Mouse (Mus musculus) embryonic facial prominence, embryonic 15.5 days (tissue): ENCODE measurements at regions not wholly inside any gene's neighbourhood (a gene's known extent, or its start where the extent isn't known, plus 50 kb on each side); places are given as distances from the start of the nearest gene placed in this dataset.
"Not testable (repeated sequence)": the region's sequence is repeated elsewhere in the genome, so short reads cannot be mapped to it uniquely, and the experiment has no call there.

Source experiments
- ATAC-seq: fragments of 200-750 bp; cut with Nextera tagmentation; 2 replicates; pipeline ENCODE4 v1.8.0; 2017; ENCODE audit warnings: low read depth, moderate TSS enrichment; ENCODE audit not compliant: insufficient number of reproducible peaks, low FRiP score, low TSS enrichment
- H3K27ac ChIP-seq: fragments of 300-500 bp; sonication (generic); replicated peaks from 2 replicates; pipeline ENCODE4 v1.5.1; 2015; ENCODE audit warnings: mild to moderate bottlenecking, inconsistent platforms
- H3K27me3 ChIP-seq: fragments of 300-500 bp; sonication (generic); 2 replicates; pipeline ENCODE4 v1.6.1; 2015; ENCODE audit warnings: inconsistent platforms
- H3K36me3 ChIP-seq: fragments of 300-500 bp; sonication (generic); 2 replicates; pipeline ENCODE4 v1.6.1; 2015; ENCODE audit warnings: mild to moderate bottlenecking, inconsistent platforms
- H3K4me1 ChIP-seq: fragments of 300-500 bp; sonication (generic); 2 replicates; pipeline ENCODE4 v1.6.1; 2015; ENCODE audit warnings: inconsistent platforms
- H3K4me2 ChIP-seq: fragments of 300-500 bp; sonication (generic); replicated peaks from 2 replicates; pipeline ENCODE4 v1.6.1; 2015; ENCODE audit warnings: mild to moderate bottlenecking, inconsistent platforms
- H3K4me3 ChIP-seq: fragments of 300-500 bp; sonication (generic); replicated peaks from 2 replicates; pipeline ENCODE4 v1.5.1; 2015; ENCODE audit warnings: mild to moderate bottlenecking, inconsistent platforms
- H3K9ac ChIP-seq: fragments of 300-500 bp; sonication (generic); 2 replicates; pipeline ENCODE4 v1.6.1; 2015; ENCODE audit warnings: inconsistent platforms
- H3K9me3 ChIP-seq: fragments of 300-500 bp; sonication (generic); replicated peaks from 2 replicates; pipeline ENCODE4 v1.6.1; 2016; ENCODE audit warnings: inconsistent platforms
- WGBS: fragments of 180-500 bp; shearing (Covaris S2); methylation state at CpG from one replicate; pipeline ENCODE4 v1.1.7; 2015; 5-methylcytosine and 5-hydroxymethylcytosine counted together

DNA sequence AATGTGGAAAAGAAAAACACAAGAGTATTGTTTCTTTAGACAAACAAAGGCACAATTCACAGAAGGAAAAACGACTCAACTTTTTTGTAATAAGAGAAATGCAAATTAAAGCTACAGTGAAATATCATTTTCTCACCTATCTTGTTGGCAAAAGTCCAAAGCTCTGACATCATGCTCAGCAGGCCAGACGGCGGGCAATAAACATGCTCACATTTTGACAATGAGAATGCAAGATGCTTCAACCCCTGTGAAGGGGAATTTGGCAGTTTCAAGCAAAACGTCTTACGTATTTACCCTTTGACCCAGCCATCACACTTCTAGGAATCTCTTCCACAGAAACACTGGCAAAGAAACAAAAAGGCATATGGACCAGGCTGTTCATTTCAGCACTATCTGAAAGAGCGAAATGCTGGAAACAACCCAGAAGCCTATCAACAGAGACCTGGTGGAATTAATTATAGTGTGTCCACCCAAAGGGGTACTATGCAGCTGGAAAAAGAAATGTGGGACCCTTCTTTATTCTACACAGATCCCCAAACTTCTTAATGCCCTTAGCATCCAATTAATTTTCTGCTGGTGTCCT, 203.4 kb upstream of the 2610301B20Rik start:
- no peak for ATAC-seq
- no peaks in the 10 kb centered on the region for H3K27me3 ChIP-seq

DNA sequence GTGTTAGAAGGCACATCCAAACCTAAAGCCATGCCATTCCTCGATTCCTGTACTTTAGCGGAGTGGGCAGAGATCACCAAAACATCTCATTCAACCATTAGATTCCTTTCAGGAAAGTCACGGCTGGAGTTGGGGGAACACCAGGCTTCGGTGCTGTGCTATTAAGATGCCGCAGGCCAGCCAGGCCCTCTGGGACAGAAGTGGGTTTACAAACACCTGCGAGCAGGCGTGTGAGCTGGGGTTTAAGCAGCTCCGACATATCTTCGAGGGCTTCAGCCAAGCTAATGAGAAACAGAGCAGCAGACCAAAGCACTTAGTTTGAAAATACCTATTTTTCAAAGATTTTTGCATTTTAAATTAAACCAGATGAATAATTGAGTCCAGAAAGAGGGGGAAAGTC, 183.2 kb upstream of the 2610301B20Rik start:
- Histone ChIP-seq H3K27me3 (no peaks in the 10 kb centered on the region), H3K9ac (no peak overlapping the region), H3K36me3 (no peaks in the 10 kb centered on the region), H3K4me1 (0 out of 2 replicates have a peak, but pooled peaks cover 3% of the 10 kb centered on the region), H3K4me3 (no peak overlapping the region), H3K9me3 (no peaks in the 10 kb centered on the region), H3K27ac (no peak overlapping the region), H3K4me2 (no peak overlapping the region)
- no peak for ATAC-seq
- WGBS = 41% methylated on average over 9 of the region's 9 CpGs

More for the DNA sequence above, 203.4 kb upstream of the 2610301B20Rik start:
- Histone ChIP-seq H3K4me2 (no peak overlapping the region), H3K36me3 (no peaks in the 10 kb centered on the region), H3K4me3 (no peak overlapping the region), H3K4me1 (no peaks in the 10 kb centered on the region), H3K9ac (no peak overlapping the region), H3K27ac (no peak overlapping the region), H3K9me3 (no peaks in the 10 kb centered on the region)
- 52% methylated on average over 6 of the region's 6 CpGs for WGBS

DNA sequence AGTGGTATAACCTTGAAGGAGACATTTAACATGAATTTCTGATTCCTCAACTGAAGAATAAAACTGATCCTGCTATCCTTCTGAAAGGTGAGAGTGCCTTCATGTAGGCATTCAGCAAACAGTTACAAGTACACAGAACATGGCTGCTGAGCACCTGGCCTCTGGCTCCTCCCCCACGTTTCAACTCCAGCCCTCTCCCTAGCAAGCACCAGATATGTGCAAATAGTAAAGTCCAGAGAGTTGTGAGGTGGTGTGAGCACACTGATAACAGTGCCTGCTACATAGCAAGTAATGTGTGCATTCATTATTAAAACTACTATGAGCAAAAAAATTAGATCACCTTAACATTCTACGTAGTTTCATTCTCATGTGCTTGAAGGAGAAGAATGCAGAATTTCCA, 181.4 kb upstream of the 2610301B20Rik start:
- no peaks in the 10 kb centered on the region for H3K27me3 ChIP-seq
- H3K4me2 ChIP-seq = no peak overlapping the region
- no peak overlapping the region for H3K9ac ChIP-seq
- ATAC-seq = no peak
- no peaks in the 10 kb centered on the region for H3K9me3 ChIP-seq
- no peak overlapping the region for H3K27ac ChIP-seq
- no peak overlapping the region for H3K4me3 ChIP-seq
- H3K4me1 ChIP-seq = 0 out of 2 replicates have a peak, but pooled peaks cover 3% of the 10 kb centered on the region
- WGBS = 78% methylated on average over 2 of the region's 2 CpGs
- H3K36me3 ChIP-seq = no peaks in the 10 kb centered on the region

DNA sequence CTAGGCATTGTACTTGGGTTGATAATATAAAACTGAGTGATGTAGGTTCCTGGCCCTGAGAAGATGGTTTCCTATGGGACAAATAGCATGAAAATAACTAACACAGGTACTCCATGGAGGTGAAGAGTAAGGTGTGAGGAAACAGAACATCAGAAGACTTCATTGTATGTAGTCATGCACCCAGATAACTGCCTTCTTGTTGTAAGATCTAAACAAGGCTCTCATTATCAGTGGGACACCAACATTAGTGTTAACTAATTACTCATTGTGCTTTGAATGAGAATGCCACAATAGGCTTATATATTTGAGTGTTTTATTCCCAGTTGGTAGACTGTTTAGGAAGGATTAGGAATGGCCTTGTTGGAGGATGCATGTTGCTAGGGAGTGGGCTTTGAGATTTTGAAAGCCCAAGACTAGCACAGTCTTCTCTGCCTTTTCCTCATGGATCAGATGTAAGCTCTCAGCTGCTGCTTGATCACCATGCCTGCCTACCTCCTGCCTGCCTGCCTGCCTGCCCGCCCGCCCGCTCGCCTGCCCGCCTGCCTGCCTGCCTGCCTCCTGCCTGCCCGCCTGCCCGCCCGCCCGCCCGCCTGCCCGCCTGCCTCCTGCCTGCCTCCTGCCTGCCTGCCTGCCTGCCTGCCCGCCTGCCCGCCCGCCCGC, 180.7 kb upstream of the 2610301B20Rik start:
- Histone ChIP-seq H3K9ac (no peak overlapping the region), H3K4me2 (no peak overlapping the region), H3K27me3 (no peaks in the 10 kb centered on the region), H3K4me3 (0 out of 2 replicates have a peak overlapping the region, but pooled peaks have one; percentile 8), H3K4me1 (0 out of 2 replicates have a peak, but pooled peaks cover 3% of the 10 kb centered on the region), H3K36me3 (no peaks in the 10 kb centered on the region), H3K27ac (no peak overlapping the region), H3K9me3 (no peaks in the 10 kb centered on the region)
- 32% methylated on average over 3 of the region's 15 CpGs for WGBS
- ATAC-seq = no peak

DNA sequence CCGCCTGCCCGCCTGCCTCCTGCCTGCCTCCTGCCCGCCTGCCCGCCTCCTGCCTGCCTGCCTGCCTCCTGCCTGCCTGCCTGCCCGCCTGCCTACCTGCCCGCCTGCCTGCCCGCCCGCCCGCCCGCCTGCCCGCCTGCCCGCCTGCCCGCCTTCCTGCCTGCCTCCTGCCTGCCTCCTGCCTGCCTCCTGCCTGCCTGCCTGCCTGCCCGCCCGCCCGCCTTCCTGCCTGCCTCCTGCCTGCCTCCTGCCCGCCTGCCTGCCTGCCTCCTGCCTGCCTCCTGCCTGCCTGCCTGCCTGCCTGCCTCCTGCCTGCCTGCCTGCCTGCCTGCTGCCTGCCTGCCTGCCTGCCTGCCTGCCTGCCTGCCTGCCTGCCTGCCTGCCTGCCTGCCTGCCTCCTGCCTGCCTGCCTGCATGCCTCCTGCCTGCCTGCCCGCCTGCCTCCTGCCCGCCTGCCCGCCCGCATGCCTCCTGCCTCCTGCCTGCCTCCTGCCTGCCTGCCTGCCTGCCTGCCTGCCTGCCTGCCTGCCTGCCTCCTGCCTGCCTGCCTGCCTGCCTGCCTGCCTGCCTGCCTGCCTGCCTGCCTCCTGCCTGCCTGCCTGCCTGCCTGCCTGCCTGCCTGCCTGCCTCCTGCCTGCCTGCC, 180.1 kb upstream of the 2610301B20Rik start:
- H3K9me3 ChIP-seq, H3K4me1 ChIP-seq, H3K9ac ChIP-seq, H3K27me3 ChIP-seq, H3K36me3 ChIP-seq, H3K4me2 ChIP-seq, H3K4me3 ChIP-seq, H3K27ac ChIP-seq, ATAC-seq: not testable (repeated sequence)
- 68% methylated on average over 4 of the region's 21 CpGs for WGBS

DNA sequence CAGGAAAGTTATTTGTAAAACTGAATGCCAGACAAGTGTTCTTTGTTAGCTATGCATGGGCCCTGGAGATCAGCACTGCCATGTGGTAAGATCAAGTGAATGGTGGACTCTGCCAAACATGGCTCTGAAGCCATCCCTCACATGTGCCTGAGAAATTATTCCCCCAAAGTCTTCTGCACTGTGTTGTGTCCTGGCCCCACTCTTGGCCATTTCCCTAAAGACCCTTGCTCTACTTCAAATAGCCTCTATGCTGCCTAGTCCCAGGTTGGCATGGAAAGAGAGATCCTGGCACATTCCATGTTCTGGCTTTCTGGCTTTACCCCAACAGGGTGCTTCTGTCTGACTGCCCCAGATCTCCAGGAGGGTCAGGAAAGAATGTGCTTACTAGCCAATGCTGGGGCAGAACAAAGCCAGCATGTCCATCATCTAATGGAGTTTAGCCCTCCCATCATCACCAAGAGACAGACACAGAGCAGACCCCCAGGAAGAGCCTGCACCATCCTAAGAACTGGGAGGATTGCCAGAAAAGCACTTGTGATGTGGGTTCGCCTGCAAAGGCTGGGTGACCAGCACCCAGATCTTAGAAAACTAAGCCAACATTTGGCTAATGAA, 177.0 kb upstream of the 2610301B20Rik start:
- H3K4me2 ChIP-seq = no peak overlapping the region
- no peaks in the 10 kb centered on the region for H3K9me3 ChIP-seq
- H3K9ac ChIP-seq = no peak overlapping the region
- H3K4me1 ChIP-seq = peaks cover 8% of the 10 kb centered on the region; the same call in 1 of the 2 replicates
- no peak overlapping the region for H3K4me3 ChIP-seq
- ATAC-seq = peak; percentile 31
- H3K27ac ChIP-seq = no peak overlapping the region
- WGBS = 66% methylated on average over 1 of the region's 1 CpGs
- H3K36me3 ChIP-seq = no peaks in the 10 kb centered on the region
- no peaks in the 10 kb centered on the region for H3K27me3 ChIP-seq

DNA sequence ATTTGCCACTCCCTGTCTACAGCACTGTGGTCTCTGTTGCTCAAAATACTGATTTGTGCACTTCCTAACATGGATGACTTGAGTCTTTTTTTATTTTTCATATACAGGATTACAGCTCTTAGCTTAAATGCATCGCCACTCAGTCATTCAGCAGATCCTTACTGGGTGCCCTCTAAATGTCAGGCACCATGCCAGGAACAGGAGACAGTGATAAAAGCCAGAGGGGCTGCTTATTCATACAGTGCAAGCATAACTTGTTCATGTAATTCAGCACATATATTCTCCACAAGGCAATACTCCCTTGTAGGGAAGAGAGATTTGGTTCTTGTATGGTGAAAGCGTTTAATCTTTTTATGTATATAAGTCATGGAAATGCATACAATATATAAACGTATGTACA, 175.7 kb upstream of the 2610301B20Rik start:
- H3K9ac ChIP-seq = no peak overlapping the region
- H3K27me3 ChIP-seq = no peaks in the 10 kb centered on the region
- no peaks in the 10 kb centered on the region for H3K9me3 ChIP-seq
- 73% methylated on average over 3 of the region's 3 CpGs for WGBS
- H3K4me3 ChIP-seq = no peak overlapping the region
- H3K4me2 ChIP-seq = no peak overlapping the region
- peaks cover 8% of the 10 kb centered on the region; the same call in 1 of the 2 replicates for H3K4me1 ChIP-seq
- H3K36me3 ChIP-seq = no peaks in the 10 kb centered on the region
- no peak for ATAC-seq
- H3K27ac ChIP-seq = no peak overlapping the region

DNA sequence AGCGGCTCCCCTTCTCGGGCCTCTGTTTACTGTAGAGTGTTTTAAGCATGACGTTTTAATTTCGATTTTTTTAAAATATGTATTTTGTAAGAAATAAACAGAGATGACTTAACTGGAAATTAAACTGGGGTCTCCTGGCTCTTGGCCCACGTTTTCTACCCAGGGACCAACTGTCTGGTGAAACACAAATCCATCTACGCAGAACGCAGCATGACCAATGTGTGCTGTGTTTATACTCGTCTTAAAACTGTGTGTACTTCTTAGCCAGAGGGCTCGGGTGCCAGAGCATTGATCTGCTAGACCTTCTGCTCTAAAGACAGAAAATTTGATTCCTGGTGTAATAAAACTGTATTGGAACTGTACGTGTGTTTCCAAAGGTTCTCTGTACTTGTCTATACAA, 172.8 kb upstream of the 2610301B20Rik start:
- ATAC-seq = peak; percentile 51; the same call in 1 of the 2 replicates
- peaks cover 8% of the 10 kb centered on the region; the same call in 1 of the 2 replicates for H3K4me1 ChIP-seq
- no peak overlapping the region for H3K4me2 ChIP-seq
- no peaks in the 10 kb centered on the region for H3K27me3 ChIP-seq
- H3K4me3 ChIP-seq = no peak overlapping the region
- no peaks in the 10 kb centered on the region for H3K9me3 ChIP-seq
- no peaks in the 10 kb centered on the region for H3K36me3 ChIP-seq
- H3K9ac ChIP-seq = no peak overlapping the region
- 37% methylated on average over 10 of the region's 10 CpGs for WGBS
- peak overlapping the region; percentile 66; the same call in 1 of the 2 replicates for H3K27ac ChIP-seq

DNA sequence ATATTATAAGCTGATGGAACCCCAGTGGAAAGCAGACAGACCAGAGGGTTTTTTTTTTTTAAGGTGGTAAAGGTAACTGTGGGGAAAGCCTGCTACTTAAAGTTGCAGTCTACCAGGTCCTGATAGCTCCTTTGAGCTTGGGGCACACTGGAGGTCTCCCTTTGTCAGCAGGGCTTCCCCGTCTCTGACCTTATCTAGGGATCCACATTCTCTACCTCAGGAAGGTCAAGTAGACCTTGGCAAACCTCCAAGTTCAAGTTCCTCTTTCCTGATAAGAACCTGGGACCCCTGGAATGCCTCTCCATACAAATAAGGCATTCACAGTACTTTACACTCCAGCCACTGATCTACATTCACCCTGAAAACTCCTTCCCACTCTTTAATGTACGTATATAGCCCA, 171.1 kb upstream of the 2610301B20Rik start:
- peaks cover 8% of the 10 kb centered on the region; the same call in 1 of the 2 replicates for H3K4me1 ChIP-seq
- H3K27ac ChIP-seq = no peak overlapping the region
- H3K4me2 ChIP-seq = no peak overlapping the region
- H3K36me3 ChIP-seq = no peaks in the 10 kb centered on the region
- H3K4me3 ChIP-seq = no peak overlapping the region
- ATAC-seq = no peak
- no peak overlapping the region for H3K9ac ChIP-seq
- H3K9me3 ChIP-seq = no peaks in the 10 kb centered on the region
- no peaks in the 10 kb centered on the region for H3K27me3 ChIP-seq
- 83% methylated on average over 2 of the region's 2 CpGs for WGBS

DNA sequence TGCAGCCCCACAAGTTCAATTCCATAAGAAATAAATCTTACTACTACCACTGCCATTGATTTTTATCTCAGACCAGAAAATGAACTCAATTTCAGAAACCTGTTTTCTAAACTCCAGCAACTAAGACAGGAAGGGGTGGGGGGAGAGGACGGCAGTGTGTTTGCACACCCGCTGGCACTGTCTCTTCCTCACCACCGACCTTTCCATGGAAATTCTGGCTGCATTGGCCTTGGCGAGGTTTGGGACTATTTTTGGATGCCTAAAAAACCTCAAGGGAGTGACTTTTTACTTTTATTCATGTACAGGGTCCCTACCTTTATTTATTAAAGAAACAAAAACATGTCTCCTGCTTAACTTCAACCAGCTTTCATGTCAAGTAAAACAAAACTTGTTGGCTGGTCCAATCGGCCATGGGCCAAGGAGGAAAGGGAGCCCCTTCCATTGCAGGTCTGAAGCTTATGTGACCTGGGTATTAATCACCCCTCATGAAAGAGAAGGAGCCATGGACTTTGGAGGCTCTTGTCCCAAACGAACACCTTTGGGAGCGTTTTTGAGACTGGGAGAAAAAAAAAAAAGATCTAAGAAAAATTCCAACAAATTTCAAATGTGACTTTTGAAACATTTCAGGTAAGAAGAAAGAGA, 167.2 kb upstream of the 2610301B20Rik start:
- Histone ChIP-seq H3K4me2 (no peak overlapping the region), H3K4me1 (no peaks in the 10 kb centered on the region), H3K9me3 (no peaks in the 10 kb centered on the region), H3K27ac (no peak overlapping the region; the same call in 1 of the 2 replicates), H3K9ac (no peak overlapping the region), H3K36me3 (no peaks in the 10 kb centered on the region), H3K4me3 (no peak overlapping the region), H3K27me3 (no peaks in the 10 kb centered on the region)
- WGBS = 58% methylated on average over 7 of the region's 7 CpGs
- ATAC-seq = no peak

DNA sequence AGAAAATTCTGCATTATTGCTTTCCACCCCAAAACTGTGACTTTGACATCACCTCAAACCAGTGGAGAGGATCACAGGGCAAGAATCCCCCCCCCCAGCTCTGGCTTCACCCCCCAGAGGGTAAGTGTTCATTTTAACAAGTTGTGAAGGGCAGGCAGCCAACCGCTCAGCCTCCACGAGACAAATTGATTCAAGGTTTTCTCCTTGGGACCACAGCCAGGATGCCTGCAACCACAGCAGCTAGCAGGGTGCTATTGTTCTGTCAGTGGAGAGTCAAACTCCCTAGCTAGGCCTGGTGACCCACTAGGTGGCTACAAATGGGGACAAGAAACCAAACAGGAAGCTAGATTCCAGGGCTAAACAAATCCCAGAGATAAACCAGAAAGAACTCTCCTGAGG, 166.6 kb upstream of the 2610301B20Rik start:
- no peaks in the 10 kb centered on the region for H3K36me3 ChIP-seq
- no peak overlapping the region for H3K4me3 ChIP-seq
- no peak overlapping the region for H3K9ac ChIP-seq
- no peaks in the 10 kb centered on the region for H3K27me3 ChIP-seq
- no peaks in the 10 kb centered on the region for H3K9me3 ChIP-seq
- peak overlapping the region; percentile 44 for H3K27ac ChIP-seq
- no peak overlapping the region for H3K4me2 ChIP-seq
- 10% methylated on average over 2 of the region's 2 CpGs for WGBS
- ATAC-seq = no peak
- H3K4me1 ChIP-seq = no peaks in the 10 kb centered on the region
